Mouse (Mus musculus) limb, embryonic 11.5 days (tissue): Measurements from ENCODE around the gene Dzip1l. TPM values are rescaled to one million over a fixed set of nuclear protein-coding genes. Genes with fewer than 3 reads are reported as not detected.

ENCODE experiments used
- ATAC-seq: fragments of 200-750 bp; cut with Nextera tagmentation; 2 replicates; pipeline ENCODE4 v1.8.0; 2017; ENCODE audit warnings: low read depth; ENCODE audit not compliant: insufficient number of reproducible peaks, low FRiP score, low TSS enrichment
- DNase-seq: peaks from one replicate; pipeline ENCODE4 v3.0.0-alpha.2; 2015; ENCODE audit warnings: low spot score
- H3K27ac ChIP-seq: fragments of 300-500 bp; sonication (generic); replicated peaks from 2 replicates; pipeline ENCODE4 v1.5.1; 2014; ENCODE audit warnings: low read depth, mild to moderate bottlenecking, low read length
- H3K27me3 ChIP-seq: fragments of 300-500 bp; sonication (generic); 2 replicates; pipeline ENCODE4 v1.6.1; 2014; ENCODE audit warnings: mild to moderate bottlenecking, low read length, mixed read lengths; ENCODE audit not compliant: control insufficient read depth, insufficient read depth
- H3K36me3 ChIP-seq: fragments of 300-500 bp; sonication (generic); 2 replicates; pipeline ENCODE4 v1.6.1; 2014; ENCODE audit warnings: mild to moderate bottlenecking, low read length, moderate library complexity, mixed read lengths; ENCODE audit not compliant: control insufficient read depth, insufficient read depth
- H3K4me1 ChIP-seq: fragments of 300-500 bp; sonication (generic); 2 replicates; pipeline ENCODE4 v1.6.1; 2014; ENCODE audit warnings: low read length, mixed read lengths; ENCODE audit not compliant: control insufficient read depth, insufficient read depth
- H3K4me2 ChIP-seq: fragments of 300-500 bp; sonication (generic); 2 replicates; pipeline ENCODE4 v1.6.1; 2014; ENCODE audit warnings: low read depth, mild to moderate bottlenecking, moderate library complexity; ENCODE audit not compliant: severe bottlenecking
- H3K4me3 ChIP-seq: fragments of 300-500 bp; sonication (generic); 2 replicates; pipeline ENCODE4 v1.5.1; 2014; ENCODE audit warnings: low read depth, low read length
- H3K9ac ChIP-seq: fragments of 300-500 bp; sonication (generic); 2 replicates; pipeline ENCODE4 v1.6.1; 2014; ENCODE audit warnings: mild to moderate bottlenecking, low read length
- H3K9me3 ChIP-seq: fragments of 300-500 bp; sonication (generic); 2 replicates; pipeline ENCODE4 v1.6.1; 2016; ENCODE audit warnings: low read length; ENCODE audit not compliant: control insufficient read depth
- WGBS: fragments of 180-500 bp; shearing (Covaris S2); extraction: QIAGEN DNeasy Blood & Tissue Kit; methylation state at CpG from one replicate; pipeline ENCODE4 v1.1.7; 2014; 5-methylcytosine and 5-hydroxymethylcytosine counted together
- polyA plus RNA-seq: library from polyadenylated mRNA; unstranded; fragments of >200 nt; fragmentation: Nextera tagmentation; extraction: Ambion mirVana; gene quantifications from 2 replicates; pipeline ENCODE4 v1.2.1, GENCODE M21; 2014

Gene Dzip1l
- polyA plus RNA-seq, 1 experiment from 2014 or later = 19.1 TPM

GRCm38 (mm10) chr9:99662406-99662805 is 33.1 kb downstream of the Dzip1l start:
- DNase-seq (peak; percentile 88), ATAC-seq (no peak; the same call in 1 of the 2 replicates)
- no peak overlapping the region for H3K27ac ChIP-seq
- H3K9ac ChIP-seq = no peak overlapping the region
- 34% methylated on average over 7 of the region's 7 CpGs for WGBS
- peaks cover 12% of the 10 kb centered on the region; the same call in 1 of the 2 replicates for H3K36me3 ChIP-seq
- no peak overlapping the region for H3K4me2 ChIP-seq
- no peak overlapping the region for H3K4me3 ChIP-seq
- no peaks in the 10 kb centered on the region for H3K27me3 ChIP-seq
- no peaks in the 10 kb centered on the region for H3K9me3 ChIP-seq
- H3K4me1 ChIP-seq = no peaks in the 10 kb centered on the region

DNA sequence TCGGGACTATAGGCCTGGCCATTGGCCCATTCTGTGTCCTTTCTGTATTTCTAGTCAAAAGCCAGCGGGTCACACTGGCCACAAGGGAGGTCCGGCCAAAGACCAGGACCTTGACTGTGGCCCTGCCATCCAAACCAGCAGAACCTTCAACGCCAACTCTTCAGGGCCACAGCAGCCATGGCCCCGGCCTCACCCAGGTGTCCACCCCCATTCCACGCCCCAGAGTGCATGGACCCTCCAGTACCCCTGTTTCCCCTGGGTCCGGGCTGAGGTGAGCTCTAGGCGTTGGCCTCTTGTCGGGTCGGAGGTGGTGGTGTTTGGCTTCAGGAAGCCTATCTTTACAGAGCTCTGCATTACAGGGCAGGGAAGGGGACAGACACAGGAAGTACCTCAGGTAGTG is 33.6 kb downstream of the Dzip1l start:
- no peaks in the 10 kb centered on the region for H3K27me3 ChIP-seq
- no peaks in the 10 kb centered on the region for H3K4me1 ChIP-seq
- H3K4me3 ChIP-seq = no peak overlapping the region
- H3K4me2 ChIP-seq = no peak overlapping the region
- H3K9me3 ChIP-seq = no peaks in the 10 kb centered on the region
- no peak for ATAC-seq
- H3K27ac ChIP-seq = no peak overlapping the region
- no peak overlapping the region for H3K9ac ChIP-seq
- no peak for DNase-seq
- H3K36me3 ChIP-seq = peaks cover 14% of the 10 kb centered on the region; the same call in 1 of the 2 replicates
- 94% methylated on average over 10 of the region's 10 CpGs for WGBS

DNA sequence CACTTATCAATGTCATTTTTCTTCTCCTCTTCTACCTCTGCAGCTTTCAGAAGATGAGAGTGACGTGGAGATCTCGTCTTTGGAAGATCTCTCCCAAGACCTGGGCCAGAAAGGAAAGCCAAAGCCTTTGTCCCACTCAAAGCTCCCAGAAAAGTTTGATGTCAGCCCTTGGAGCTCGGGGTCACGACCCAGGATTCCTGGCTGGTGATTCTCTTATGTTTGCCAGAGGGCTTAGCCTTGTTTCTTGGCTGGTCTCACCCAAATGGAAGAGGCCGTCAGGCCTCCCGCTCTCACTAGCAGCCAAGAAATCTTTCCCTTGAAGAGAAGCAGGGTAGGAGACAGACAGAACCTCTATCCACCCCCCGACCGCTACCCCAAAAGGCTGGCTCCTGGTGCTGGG is 38.3 kb downstream of the Dzip1l start:
- 91% methylated on average over 8 of the region's 8 CpGs for WGBS
- Histone ChIP-seq H3K4me1 (no peaks in the 10 kb centered on the region), H3K4me3 (no peak overlapping the region), H3K4me2 (no peak overlapping the region), H3K9ac (no peak overlapping the region), H3K9me3 (no peaks in the 10 kb centered on the region), H3K27me3 (no peaks in the 10 kb centered on the region), H3K36me3 (peaks cover 21% of the 10 kb centered on the region), H3K27ac (no peak overlapping the region)
- no peak for ATAC-seq
- DNase-seq = no peak

DNA sequence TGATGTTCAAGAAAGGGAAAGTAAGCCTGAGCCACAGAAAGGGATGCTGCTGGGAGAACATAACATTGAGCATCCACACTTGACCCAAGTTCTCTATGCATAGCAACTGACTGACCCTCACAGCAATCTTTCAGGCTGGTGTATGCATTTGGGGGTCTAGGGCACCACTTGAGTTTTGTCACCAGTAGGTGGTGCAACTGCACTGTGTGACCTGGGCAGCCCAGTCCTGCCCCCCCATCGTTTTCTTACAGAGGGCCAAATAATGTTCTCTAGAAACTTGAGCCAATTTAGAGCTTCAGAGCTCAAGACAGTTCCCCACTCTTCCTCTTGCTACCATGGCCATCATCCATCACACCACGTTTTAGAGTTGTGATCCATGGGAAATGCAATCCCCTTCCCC is 42.3 kb downstream of the Dzip1l start:
- ATAC-seq (no peak), DNase-seq (no peak)
- WGBS = 33% methylated on average over 2 of the region's 2 CpGs
- Histone ChIP-seq H3K4me3 (no peak overlapping the region), H3K9ac (no peak overlapping the region), H3K36me3 (peaks cover 12% of the 10 kb centered on the region), H3K9me3 (no peaks in the 10 kb centered on the region), H3K4me2 (no peak overlapping the region), H3K27ac (no peak overlapping the region), H3K27me3 (no peaks in the 10 kb centered on the region), H3K4me1 (no peaks in the 10 kb centered on the region)

DNA sequence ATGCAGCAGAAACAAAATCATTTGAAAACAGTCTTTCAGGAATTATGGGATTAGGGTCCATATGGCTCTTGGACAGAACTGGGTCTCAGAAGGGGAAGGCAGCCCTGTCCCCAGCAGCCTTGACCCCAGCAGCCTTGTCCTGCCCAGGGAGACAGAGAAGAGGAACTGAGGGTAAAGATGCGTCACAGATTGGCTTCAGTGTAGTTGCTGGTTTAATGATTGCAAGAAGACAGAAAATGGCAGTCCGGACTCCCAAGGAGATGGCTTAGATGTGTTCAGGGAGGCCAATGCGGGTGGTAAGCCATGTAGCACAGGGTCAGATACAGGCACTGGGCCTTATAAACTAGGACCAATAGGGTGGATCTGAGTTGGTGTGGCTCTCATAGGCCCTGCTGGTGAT is 46.4 kb downstream of the Dzip1l start:
- Histone ChIP-seq H3K4me1 (no peaks in the 10 kb centered on the region), H3K4me2 (no peak overlapping the region), H3K9me3 (no peaks in the 10 kb centered on the region), H3K9ac (no peak overlapping the region), H3K36me3 (no peaks in the 10 kb centered on the region), H3K27ac (no peak overlapping the region), H3K27me3 (no peaks in the 10 kb centered on the region), H3K4me3 (no peak overlapping the region)
- no peak for DNase-seq
- no peak for ATAC-seq
- 82% methylated on average over 3 of the region's 3 CpGs for WGBS

- ATAC-seq = no peak
- WGBS = 90% methylated on average over 21 of the region's 21 CpGs
- H3K4me3 ChIP-seq = no peak overlapping the region
- no peaks in the 10 kb centered on the region for H3K36me3 ChIP-seq
- H3K27ac ChIP-seq = no peak overlapping the region
- no peaks in the 10 kb centered on the region for H3K27me3 ChIP-seq
- H3K9me3 ChIP-seq = no peaks in the 10 kb centered on the region
- no peaks in the 10 kb centered on the region for H3K4me1 ChIP-seq
- DNase-seq = no peak
- H3K9ac ChIP-seq = no peak overlapping the region
- H3K4me2 ChIP-seq = no peak overlapping the region
Observed at GRCm38 (mm10) chr9:99681980-99682570, 52.8 kb downstream of the Dzip1l start.

DNA sequence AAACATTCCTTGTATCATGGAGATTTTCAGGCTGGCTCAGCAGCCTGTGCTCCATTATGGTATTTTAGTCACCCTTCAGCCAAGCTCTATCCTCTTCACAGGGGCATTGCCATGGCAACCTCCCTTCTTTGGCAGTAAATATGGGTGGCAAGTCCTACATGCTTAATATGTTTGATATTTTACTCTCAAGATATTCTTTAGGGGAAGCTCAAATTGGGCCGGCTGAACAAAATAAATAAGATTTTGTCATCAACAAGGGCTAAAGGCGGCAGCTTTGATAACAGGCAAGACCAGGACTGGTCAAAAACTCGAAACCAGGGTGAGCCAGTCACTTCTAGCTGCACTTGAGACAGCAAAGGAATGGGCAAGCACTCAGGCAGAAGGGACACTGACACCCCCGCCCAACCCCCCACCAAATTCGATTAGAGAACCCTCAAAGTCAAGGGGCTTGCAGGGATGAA is 55.8 kb downstream of the Dzip1l start:
- no peak overlapping the region for H3K27ac ChIP-seq
- no peak for ATAC-seq

GRCm38 (mm10) chr9:99685536-99686231 is 56.4 kb downstream of the Dzip1l start:
- DNase-seq = no peak

More for the DNA sequence above, 55.8 kb downstream of the Dzip1l start:
- 72% methylated on average over 5 of the region's 5 CpGs for WGBS
- Histone ChIP-seq H3K4me3 (no peak overlapping the region), H3K4me1 (no peaks in the 10 kb centered on the region), H3K27me3 (no peaks in the 10 kb centered on the region), H3K9ac (no peak overlapping the region), H3K36me3 (no peaks in the 10 kb centered on the region), H3K9me3 (no peaks in the 10 kb centered on the region), H3K4me2 (no peak overlapping the region)
- DNase-seq = no peak

More at GRCm38 (mm10) chr9:99685536-99686231, 56.4 kb downstream of the Dzip1l start:
- Histone ChIP-seq H3K27me3 (no peaks in the 10 kb centered on the region), H3K4me2 (no peak overlapping the region), H3K4me3 (no peak overlapping the region), H3K27ac (no peak overlapping the region), H3K9me3 (no peaks in the 10 kb centered on the region), H3K36me3 (no peaks in the 10 kb centered on the region), H3K9ac (no peak overlapping the region), H3K4me1 (no peaks in the 10 kb centered on the region)
- 84% methylated on average over 5 of the region's 5 CpGs for WGBS
- no peak for ATAC-seq
